Mouse (Mus musculus) T-helper 17 cell (primary cell): ENCODE data around the gene Ciao2a.

Source experiments
- in situ Hi-C, 2 experiments: fragments of 300-600 bp; cut with MboI, MseI; formaldehyde crosslinking; loops; 1 replicate in 1 of 2; 2 replicates in 1 of 2; pipeline ENCODE4 v1.15.1; 2025; ENCODE audit warnings: high pct_unique_total_duplicates in 2 of 2

Ciao2a gene

GRCm38 (mm10) chr9:66120106-66120505, 6.3 kb upstream of the Ciao2a start:
- in situ Hi-C loops: no loop called here

DNA sequence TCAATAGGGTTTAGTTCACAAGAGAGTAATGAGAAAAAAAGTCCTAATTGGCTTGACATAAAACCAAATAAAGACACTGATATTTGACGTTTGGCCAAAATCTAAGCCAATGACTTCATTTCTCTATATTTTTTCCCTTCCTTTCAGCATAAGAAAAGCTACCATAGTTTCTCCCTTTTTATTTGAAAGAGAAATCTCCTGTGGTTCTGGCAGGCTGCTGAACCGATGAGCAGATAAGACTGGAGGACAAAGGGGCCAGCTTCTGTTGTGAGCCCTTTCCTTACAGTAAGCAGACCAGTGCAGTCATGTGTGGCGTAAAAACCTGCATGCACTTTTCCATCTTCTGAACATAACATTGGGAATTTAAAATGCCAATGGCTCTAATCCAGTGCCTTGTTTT, 5.5 kb upstream of the Ciao2a start:
- in situ Hi-C loops: no loop called here

- in situ Hi-C loops: no loop called here
Observed at GRCm38 (mm10) chr9:66121421-66121820, 5.0 kb upstream of the Ciao2a start.

DNA sequence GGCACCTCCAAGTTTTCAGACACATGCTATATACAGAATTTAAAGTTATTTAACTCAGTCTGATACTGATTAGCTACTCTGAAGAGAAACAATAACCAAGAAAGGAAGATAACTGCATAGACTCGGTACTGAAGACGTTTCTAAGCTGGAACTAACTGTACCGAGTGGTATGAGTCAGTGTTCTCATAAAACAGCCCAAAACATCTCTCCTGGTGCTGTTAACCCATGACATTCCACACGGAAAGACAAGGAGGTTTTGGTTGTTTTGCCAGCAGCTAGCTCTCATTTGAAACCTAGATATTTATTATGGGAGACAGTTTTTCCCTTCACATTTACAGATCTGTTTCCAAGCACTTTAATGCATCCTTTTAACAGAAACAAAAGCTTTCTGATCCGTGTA, 2.8 kb upstream of the Ciao2a start:
- in situ Hi-C loops: no loop called here

DNA sequence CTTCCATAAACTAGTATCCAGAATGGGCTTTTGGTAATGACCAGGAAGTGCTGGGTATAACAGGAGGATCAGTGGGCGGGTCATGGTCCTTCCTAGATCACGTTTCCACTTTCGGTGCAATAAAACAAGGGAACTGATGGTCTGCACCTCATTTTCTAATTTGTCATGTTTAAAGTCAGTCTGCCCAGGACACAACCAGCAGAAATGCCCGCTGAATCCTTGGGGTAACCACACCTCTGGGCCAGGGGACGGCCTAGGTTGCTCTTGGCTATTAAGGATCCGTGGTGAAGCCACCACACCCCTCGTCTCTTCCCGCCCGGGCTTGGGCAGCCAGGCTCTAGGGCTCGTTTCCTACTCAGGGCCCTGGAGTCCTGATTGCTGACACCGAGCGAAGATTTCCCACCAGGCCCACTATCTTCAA, 2.3 kb upstream of the Ciao2a start:
- in situ Hi-C loops: no loop called here

DNA sequence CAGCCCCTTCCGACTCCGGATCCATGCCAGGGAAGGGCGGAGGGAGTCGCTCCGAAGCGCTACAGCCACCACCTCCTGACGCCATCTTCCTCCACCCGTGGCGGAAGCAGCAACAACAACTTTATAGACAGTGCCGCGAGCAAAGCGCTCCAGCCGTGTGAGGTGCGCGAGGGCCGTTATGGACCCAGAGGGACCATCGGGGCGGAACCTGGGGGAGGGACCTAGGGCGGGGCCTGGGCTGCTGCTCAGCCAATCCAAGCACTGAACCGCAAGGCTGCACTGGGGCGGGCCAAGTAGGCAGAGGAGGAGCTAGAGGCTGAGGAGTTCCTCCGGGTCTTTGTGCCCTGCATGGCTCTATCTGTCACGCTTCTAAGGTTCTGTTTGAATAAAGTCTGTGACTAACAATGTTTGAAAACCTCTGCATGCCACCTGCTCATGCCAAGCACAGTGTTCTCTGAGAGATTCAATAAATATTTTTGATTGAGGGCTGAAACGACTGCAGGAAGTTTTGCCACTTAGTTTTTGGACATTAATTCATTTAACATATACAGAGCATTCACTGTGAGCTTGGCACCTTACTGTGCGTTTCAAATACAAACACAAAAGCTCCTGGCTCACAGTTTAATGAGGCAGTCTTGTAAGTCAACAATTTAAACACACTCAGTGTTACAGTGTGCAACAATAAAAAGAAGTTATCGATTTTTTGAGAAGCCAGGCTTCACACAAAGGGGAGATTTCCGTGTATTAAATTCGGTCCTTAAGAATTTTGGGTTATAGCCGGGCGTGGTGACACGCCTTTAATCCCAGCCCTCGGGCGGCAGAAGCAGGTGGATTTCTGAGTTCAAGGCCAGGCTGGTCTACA, 1.5 kb upstream of the Ciao2a start:
- in situ Hi-C loops: no loop called here

DNA sequence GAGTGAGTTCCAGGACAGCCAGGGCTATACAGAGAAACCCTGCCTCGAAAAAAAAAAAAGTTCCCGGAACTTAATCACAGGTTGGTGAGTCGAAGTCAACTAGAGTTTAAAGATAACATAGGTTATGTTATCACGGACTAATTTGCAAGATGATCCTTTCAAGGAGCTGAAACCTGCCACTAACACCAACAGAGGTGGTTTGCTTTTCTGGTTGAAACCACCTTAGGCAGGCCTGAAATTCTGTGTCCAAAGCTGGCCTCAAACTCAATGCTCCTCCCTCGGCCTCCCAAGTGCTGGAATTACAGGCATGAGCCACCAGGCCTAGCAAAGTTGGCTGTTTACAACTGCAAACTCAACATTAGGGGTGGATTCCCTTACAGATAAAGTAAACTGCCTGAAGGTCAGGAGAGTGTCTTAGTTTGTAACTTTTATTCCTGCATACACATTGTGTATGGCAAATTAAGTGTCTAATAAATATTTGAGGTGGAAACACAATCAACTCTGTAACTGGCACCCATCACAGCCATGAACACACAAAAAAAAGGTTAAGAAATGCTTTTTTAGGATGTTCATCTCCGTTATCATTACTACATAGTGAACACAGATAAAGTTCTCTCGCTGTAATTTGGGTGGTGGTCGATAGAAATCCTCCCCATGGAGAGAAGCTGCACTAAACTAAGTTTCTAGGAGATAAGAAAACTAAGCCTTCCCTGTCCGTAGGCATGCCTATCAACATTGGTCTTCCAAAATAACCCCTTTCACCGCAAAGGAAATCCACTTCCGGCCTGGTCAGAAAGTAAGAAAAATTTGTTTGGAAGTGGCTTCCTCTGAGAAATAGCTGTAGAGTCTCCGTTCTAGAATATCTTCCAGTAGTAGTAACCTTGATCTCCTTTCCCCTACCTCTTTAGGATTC, 612 bp upstream of the Ciao2a start:
- in situ Hi-C loops: no loop called here

DNA sequence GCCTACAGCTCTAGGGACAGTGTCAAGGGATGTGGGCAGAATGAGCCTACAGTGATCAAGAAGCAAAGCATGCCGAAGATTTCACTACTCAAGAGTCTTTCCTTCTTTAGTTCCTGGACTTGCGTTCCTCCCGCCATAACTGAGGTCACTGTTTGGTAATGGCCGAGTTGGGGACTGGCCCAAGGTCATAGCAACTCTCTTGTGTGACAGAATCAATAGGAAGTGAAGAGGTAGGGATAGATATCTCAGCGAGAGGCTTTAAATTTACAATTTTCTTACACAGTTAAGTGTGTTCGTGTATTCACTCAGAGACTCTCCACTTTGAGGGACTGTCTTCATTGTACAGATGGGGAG, 759 bp downstream of the Ciao2a start:
- in situ Hi-C loops: no loop called here

DNA sequence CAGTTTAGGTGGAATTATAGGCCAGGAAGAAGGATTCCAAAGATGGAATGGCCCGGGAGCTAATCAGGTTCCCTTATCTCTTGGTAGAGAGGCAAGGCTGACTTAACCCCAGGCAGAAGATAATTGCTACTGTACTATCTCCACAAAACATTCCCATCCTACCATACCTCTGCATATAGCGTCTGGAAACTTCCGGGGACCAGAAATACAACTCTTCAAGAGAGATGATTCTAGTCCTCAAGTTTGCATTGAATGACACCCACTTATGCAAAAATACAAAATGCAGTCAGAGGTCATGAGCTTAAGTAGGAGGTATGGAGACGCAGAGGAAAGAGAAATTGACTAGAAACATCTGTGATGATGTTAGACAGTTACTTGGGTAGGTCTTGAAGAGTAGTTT, 1.5 kb downstream of the Ciao2a start:
- in situ Hi-C loops: no loop called here

DNA sequence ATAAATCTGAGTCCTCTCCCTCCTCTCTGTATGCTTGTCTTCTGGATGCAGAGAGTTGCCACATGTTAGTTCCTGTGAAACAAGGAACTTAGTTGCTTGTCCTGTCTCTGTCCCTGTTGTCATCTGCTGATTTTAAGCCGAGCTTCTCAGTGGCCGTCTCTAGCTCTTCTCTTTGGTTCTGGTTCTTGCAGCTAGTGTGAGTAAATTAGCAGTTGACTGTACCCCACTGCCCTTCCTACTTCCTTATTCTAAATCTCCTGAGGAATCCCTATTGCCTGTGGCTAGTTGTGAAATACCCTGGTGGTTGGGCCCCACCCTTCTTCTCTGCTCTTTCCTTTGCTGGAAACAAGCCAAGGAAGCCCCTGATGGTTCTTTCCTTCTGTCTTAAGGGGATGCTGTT, 5.1 kb downstream of the Ciao2a start:
- in situ Hi-C loops: no loop called here

DNA sequence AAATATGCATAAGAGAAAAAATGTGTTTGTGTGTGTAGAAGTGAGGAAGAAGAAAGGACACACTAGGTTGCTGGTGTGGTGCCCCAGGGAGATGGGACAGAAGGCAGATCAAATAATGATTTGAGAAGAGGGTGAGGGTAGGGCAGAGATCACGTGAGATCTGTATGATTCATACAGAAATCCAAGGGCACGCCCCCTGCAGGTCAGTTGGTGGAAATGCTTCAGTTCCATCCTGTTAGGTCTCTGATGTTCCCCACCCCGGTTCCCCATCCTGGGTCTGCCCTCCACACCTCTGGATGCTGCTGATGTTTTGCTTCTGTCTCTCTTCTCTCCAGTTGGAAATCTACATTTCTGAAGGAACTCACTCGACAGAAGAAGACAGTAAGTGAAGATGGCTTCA, 9.6 kb downstream of the Ciao2a start:
- in situ Hi-C loops: no loop called here

DNA sequence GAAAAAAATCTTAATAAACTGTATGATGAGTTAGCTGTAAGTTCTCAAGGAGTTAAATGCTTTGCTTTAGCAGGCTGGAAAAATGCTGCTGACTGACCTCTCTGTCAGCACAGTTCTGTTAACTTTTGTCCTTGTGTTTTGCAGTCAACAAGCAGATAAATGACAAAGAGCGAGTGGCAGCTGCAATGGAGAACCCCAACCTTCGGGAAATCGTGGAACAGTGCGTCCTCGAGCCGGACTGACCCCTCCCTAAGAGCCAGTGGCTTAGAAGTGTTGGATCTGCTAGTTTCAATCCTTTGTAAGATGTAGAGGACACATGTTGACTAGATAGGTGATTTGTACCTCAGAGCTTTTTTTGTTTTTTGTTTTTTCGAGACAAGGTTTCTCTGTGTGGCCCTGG, 11.8 kb downstream of the Ciao2a start:
- in situ Hi-C loops: no loop called here

DNA sequence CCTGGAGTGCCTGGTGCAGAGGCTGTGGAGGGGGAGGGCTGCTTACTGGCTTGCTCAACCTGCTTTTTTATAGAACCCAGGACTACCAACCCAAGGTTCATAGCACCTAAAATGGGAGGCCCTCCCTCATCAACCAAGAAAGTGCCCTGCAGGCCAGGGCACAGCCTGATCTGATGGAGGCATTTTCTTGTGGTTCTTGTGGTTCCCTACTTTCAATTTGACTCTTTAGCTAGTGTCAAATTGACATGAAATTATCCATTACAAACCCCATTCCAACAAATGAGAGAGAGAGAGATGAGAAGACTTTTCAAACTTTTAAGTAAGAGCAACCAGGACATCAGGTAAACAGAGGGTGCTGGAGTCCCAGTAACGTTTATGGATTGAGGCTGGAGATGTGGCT, 15.9 kb downstream of the Ciao2a start:
- in situ Hi-C loops: no loop called here

GRCm38 (mm10) chr9:66144248-66144647, 17.8 kb downstream of the Ciao2a start:
- in situ Hi-C loops: no loop called here

DNA sequence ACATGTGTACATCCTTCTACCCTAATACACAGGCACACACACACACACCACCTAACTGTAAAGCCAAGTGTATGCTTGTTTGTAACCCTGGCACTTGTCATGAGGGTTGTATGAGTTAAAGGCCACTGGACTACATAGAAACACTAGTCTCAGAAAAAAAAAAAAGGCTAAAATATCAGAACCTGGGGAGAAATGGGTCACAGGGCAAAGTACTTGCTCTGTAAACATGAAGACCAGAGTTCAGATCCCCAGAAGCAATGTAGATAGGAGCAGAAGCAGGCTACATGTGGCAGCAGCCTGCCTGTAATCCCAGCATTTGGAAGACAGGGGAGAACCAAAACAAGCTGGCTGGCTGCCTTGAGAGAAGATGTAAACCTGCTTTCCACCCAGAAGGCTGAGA, 19.7 kb downstream of the Ciao2a start:
- in situ Hi-C loops: no loop called here

- in situ Hi-C loops: loop anchor here in 1 of 2 experiments (25.0 kb wide), 1 partner anchor 1635 kb away; no protein-coding TSS in a partner anchor
Observed at GRCm38 (mm10) chr9:66152011-66152410, 25.6 kb downstream of the Ciao2a start.

DNA sequence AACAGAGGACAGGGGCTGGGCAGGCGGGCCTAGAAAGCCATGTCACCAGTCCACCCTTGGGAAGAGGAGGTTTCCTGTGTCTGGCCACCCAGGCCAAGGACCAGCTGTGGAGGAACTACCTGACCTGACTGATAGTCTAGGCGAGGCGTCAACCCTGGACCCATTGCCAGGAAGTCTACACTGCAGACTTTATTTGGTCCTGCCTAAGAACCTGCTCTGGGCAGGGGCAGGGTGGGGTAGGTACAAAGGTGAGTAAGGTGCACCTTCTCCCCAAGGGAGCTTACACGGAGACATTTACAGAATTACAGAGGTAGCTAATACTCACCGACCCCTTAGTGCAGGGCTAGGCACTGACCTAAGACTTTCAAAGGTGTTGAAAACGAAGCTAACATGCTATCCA, 27.2 kb downstream of the Ciao2a start:
- in situ Hi-C loops: loop anchor here in 1 of 2 experiments (25.0 kb wide), 1 partner anchor 1634 kb away; no protein-coding TSS in a partner anchor

- in situ Hi-C loops: loop anchor here in 1 of 2 experiments (25.0 kb wide), 1 partner anchor 1633 kb away; no protein-coding TSS in a partner anchor
Observed at GRCm38 (mm10) chr9:66154013-66154412, 27.6 kb downstream of the Ciao2a start.

DNA sequence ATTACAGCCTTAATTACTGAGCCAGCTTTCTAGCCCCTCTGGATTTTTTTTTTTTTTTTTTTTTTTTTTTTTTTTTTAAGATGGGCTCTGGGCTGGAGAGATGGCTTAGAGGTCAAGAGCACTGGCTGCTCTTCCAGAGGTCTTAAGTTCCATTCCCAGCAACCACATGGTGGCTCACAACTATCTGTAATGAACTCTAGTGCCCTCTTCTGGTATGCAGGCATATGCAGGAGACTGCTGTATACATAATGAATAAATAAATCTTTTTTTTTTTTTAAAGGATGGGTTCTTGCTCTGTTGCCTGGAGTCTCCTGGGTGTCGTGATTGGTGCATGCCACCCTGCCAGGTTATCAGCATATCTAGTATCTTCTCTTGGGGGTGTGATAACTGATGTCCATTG, 29.1 kb downstream of the Ciao2a start:
- in situ Hi-C loops: loop anchor here in 1 of 2 experiments (25.0 kb wide), 1 partner anchor 1632 kb away; no protein-coding TSS in a partner anchor

GRCm38 (mm10) chr9:66157958-66158830, 31.8 kb downstream of the Ciao2a start, which contains the start of gene Dapk2:
Gene Dapk2 (plus strand): TSS chr9:66158223.
- in situ Hi-C loops: loop anchor here in 1 of 2 experiments (25.0 kb wide), 1 partner anchor 1629 kb away; no protein-coding TSS in a partner anchor

- in situ Hi-C loops: loop anchor here in 1 of 2 experiments (25.0 kb wide), 1 partner anchor 1628 kb away; no protein-coding TSS in a partner anchor
Observed at GRCm38 (mm10) chr9:66158885-66159430, 32.5 kb downstream of the Ciao2a start.
